Mouse (Mus musculus): ENCODE measurements around the gene Gc. TPM values are rescaled to one million over a fixed set of nuclear protein-coding genes. Genes with fewer than 3 reads are reported as not detected.

Gc gene
- polyA plus RNA-seq, 1 experiment from 2014 or later = 0.34 TPM

- H3K27me3 ChIP-seq (ENCODE audit: control insufficient read depth, insufficient read depth, low read depth, low read length) = no peaks in the 10 kb centered on the region
- H3K9me3 ChIP-seq (replicated peaks; ENCODE audit: control insufficient read depth, low read length, poor library complexity, severe bottlenecking) = no peaks in the 10 kb centered on the region; the same call in 1 of the 2 replicates
- H3K36me3 ChIP-seq (ENCODE audit: control insufficient read depth, insufficient read depth, low read length) = no peaks in the 10 kb centered on the region
- no peak overlapping the region for H3K4me3 ChIP-seq (ENCODE audit: low read depth, low read length)
- no peak overlapping the region for H3K27ac ChIP-seq (ENCODE audit: low read length)
- H3K4me2 ChIP-seq (ENCODE audit: low read length) = no peak overlapping the region
- no peak overlapping the region for H3K9ac ChIP-seq (ENCODE audit: low read depth, low read length)
- WGBS = 57% methylated on average over 1 of the region's 1 CpGs
- no peaks in the 10 kb centered on the region for H3K4me1 ChIP-seq (ENCODE audit: control insufficient read depth, insufficient read depth, low read length)
- no peak for ATAC-seq
Measured at GRCm38 (mm10) chr5:89390405-89390804, 67.3 kb downstream of the Gc start.

GRCm38 (mm10) chr5:89384204-89384603, 73.5 kb downstream of the Gc start:
- Histone ChIP-seq H3K27me3 (ENCODE audit: control insufficient read depth, insufficient read depth, low read depth, low read length) (no peaks in the 10 kb centered on the region), H3K36me3 (ENCODE audit: control insufficient read depth, insufficient read depth, low read length) (no peaks in the 10 kb centered on the region), H3K9me3 (replicated peaks; ENCODE audit: control insufficient read depth, low read length, poor library complexity, severe bottlenecking) (no peaks in the 10 kb centered on the region), H3K4me2 (ENCODE audit: low read length) (no peak overlapping the region), H3K4me3 (ENCODE audit: low read depth, low read length) (no peak overlapping the region), H3K4me1 (ENCODE audit: control insufficient read depth, insufficient read depth, low read length) (no peaks in the 10 kb centered on the region), H3K27ac (ENCODE audit: low read length) (no peak overlapping the region), H3K9ac (ENCODE audit: low read depth, low read length) (no peak overlapping the region)
- peak; percentile 89 for ATAC-seq
- WGBS = 44% methylated on average over 5 of the region's 5 CpGs

GRCm38 (mm10) chr5:89381340-89381739, 76.4 kb downstream of the Gc start:
- 86% methylated on average over 4 of the region's 4 CpGs for WGBS
- no peaks in the 10 kb centered on the region for H3K27me3 ChIP-seq (ENCODE audit: control insufficient read depth, insufficient read depth, low read depth, low read length)
- H3K4me3 ChIP-seq (ENCODE audit: low read depth, low read length) = no peak overlapping the region
- ATAC-seq = no peak
- H3K9me3 ChIP-seq (replicated peaks; ENCODE audit: control insufficient read depth, low read length, poor library complexity, severe bottlenecking) = no peaks in the 10 kb centered on the region
- no peak overlapping the region for H3K27ac ChIP-seq (ENCODE audit: low read length)
- no peak overlapping the region for H3K4me2 ChIP-seq (ENCODE audit: low read length)
- H3K9ac ChIP-seq (ENCODE audit: low read depth, low read length) = no peak overlapping the region
- no peaks in the 10 kb centered on the region for H3K36me3 ChIP-seq (ENCODE audit: control insufficient read depth, insufficient read depth, low read length)
- H3K4me1 ChIP-seq (ENCODE audit: control insufficient read depth, insufficient read depth, low read length) = no peaks in the 10 kb centered on the region

- ATAC-seq = no peak
- Histone ChIP-seq H3K36me3 (ENCODE audit: control insufficient read depth, insufficient read depth, low read length) (no peaks in the 10 kb centered on the region), H3K9me3 (replicated peaks; ENCODE audit: control insufficient read depth, low read length, poor library complexity, severe bottlenecking) (no peaks in the 10 kb centered on the region), H3K4me2 (ENCODE audit: low read length) (no peak overlapping the region), H3K27ac (ENCODE audit: low read length) (no peak overlapping the region), H3K27me3 (ENCODE audit: control insufficient read depth, insufficient read depth, low read depth, low read length) (no peaks in the 10 kb centered on the region), H3K9ac (ENCODE audit: low read depth, low read length) (no peak overlapping the region), H3K4me3 (ENCODE audit: low read depth, low read length) (no peak overlapping the region), H3K4me1 (ENCODE audit: control insufficient read depth, insufficient read depth, low read length) (no peaks in the 10 kb centered on the region)
- 66% methylated on average over 1 of the region's 1 CpGs for WGBS
Measured at GRCm38 (mm10) chr5:89370140-89370539, 87.6 kb downstream of the Gc start.

GRCm38 (mm10) chr5:89368045-89368743, 89.5 kb downstream of the Gc start:
- H3K27me3 ChIP-seq (ENCODE audit: control insufficient read depth, insufficient read depth, low read depth, low read length) = no peaks in the 10 kb centered on the region
- H3K9ac ChIP-seq (ENCODE audit: low read depth, low read length) = no peak overlapping the region
- no peak overlapping the region for H3K4me2 ChIP-seq (ENCODE audit: low read length)
- no peaks in the 10 kb centered on the region for H3K4me1 ChIP-seq (ENCODE audit: control insufficient read depth, insufficient read depth, low read length)
- H3K9me3 ChIP-seq (replicated peaks; ENCODE audit: control insufficient read depth, low read length, poor library complexity, severe bottlenecking) = no peaks in the 10 kb centered on the region
- H3K27ac ChIP-seq (ENCODE audit: low read length) = no peak overlapping the region
- no peak for ATAC-seq
- H3K36me3 ChIP-seq (ENCODE audit: control insufficient read depth, insufficient read depth, low read length) = no peaks in the 10 kb centered on the region
- 13% methylated on average over 4 of the region's 4 CpGs for WGBS
- no peak overlapping the region for H3K4me3 ChIP-seq (ENCODE audit: low read depth, low read length)

Other genes with a start within 250 kb of the Gc start
- gene Npffr2, start 69.5 kb upstream of the Gc start, polyA plus RNA-seq (2015; fragmentation: Nextera tagmentation; extraction: Ambion mirVana) = 0.12 TPM in 1 of 2 replicates, not detected in the other

Measured in midbrain, embryonic 16.5 days (tissue).